Mouse (Mus musculus): ENCODE measurements around the gene Iqck. TPM values are rescaled to one million over a fixed set of nuclear protein-coding genes. Genes with fewer than 3 reads are reported as not detected.

Gene Iqck
- polyA plus RNA-seq, 2 experiments, result 0.22 to 0.40 TPM

DNA sequence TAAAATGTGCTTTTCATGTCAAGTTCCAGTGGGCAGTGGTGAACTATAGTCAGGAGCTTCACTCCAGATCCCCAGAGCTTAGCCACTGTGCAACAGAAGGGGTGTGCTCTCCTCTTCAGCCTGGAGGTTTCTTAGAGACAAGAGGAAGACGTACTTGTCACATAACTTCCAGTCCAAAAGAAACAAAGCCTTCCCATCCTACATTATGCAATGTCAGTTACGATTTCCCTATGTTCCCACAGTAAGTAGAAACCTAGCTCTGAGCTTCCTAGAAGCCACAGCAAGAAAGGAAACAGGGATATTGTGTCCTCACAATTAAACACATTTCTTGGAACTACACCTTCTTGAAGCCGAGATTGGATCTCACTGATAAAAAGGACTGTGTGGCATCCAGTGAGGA, 91.7 kb downstream of the Iqck start:
- DNase-seq (ENCODE audit: low read depth in 3 of 3, low spot score in 3 of 3) (no peak), ATAC-seq (ENCODE audit: insufficient read depth) (no peak)
- Histone ChIP-seq H3K27ac (no peak overlapping the region), H3K4me2 (ENCODE audit: low read depth) (no peak overlapping the region), H3K27me3 (ENCODE audit: control insufficient read depth, insufficient read depth, low read length) (no peaks in the 10 kb centered on the region), H3K9ac (replicated peaks) (no peak overlapping the region), H3K9me3 (ENCODE audit: control insufficient read depth, low read length) (no peaks in the 10 kb centered on the region), H3K36me3 (replicated peaks; ENCODE audit: control insufficient read depth, insufficient read depth, low read depth) (no peaks in the 10 kb centered on the region), H3K4me1 (replicated peaks; ENCODE audit: control insufficient read depth in 2 of 2, insufficient read depth in 2 of 2, low read length in 1 of 2) (peaks cover 0 to 6% of the 10 kb centered on the region in 2 experiments; a peak in 2 of 4 replicates), H3K4me3 (ENCODE audit: insufficient read depth in 1 of 2, low read depth in 2 of 2, low read length in 2 of 2) (no peak overlapping the region)
- TF ChIP-seq CTCF (IDR thresholded peaks at IDR 0.05; ENCODE audit: low read depth), result no peak
- TF ChIP-seq EP300 (IDR thresholded peaks at IDR 0.05; ENCODE audit: low read depth), result no peak
- WGBS (ENCODE audit: insufficient replicate concordance), result 33% methylated on average over 3 of the region's 3 CpGs

DNA sequence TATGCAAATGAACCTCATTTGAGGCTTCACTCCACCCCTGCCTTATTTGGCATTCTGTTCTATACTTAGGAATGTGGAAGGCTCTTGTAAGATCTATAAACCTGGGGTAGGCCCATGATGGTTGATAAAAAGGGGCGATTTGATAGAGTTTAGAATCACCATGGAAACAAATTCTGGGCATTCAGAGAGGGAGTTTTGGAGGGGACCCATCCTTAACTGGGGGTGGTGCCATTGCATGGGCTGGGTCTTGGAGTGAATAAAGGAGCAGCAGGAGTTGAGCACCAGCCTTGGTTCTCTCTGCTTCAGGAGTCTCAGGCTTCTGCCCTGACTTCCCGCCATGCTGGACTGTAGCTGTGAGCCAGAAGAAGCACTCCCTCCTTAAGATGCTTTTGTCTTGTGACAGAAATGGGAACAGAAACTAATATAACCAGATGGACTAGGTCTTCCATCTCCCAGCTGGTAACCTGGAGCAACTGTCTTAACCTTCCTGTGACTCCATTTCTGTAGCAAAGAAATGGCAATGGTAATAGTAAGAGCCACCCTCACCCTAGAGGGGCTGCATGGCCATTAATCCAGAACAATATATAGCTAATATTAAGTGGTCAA, 93.2 kb downstream of the Iqck start:
- H3K36me3 ChIP-seq (replicated peaks; ENCODE audit: control insufficient read depth, insufficient read depth, low read depth), result no peaks in the 10 kb centered on the region
- H3K4me3 ChIP-seq (ENCODE audit: insufficient read depth in 1 of 2, low read depth in 2 of 2, low read length in 2 of 2), result no peak overlapping the region
- DNase-seq (ENCODE audit: low read depth in 3 of 3, low spot score in 3 of 3), result no peak
- H3K27me3 ChIP-seq (ENCODE audit: control insufficient read depth, insufficient read depth, low read length), result no peaks in the 10 kb centered on the region
- no peaks in the 10 kb centered on the region for H3K9me3 ChIP-seq (ENCODE audit: control insufficient read depth, low read length)
- H3K27ac ChIP-seq, result no peak overlapping the region
- no peak for ATAC-seq (ENCODE audit: insufficient read depth)
- TF ChIP-seq EP300 (IDR thresholded peaks at IDR 0.05; ENCODE audit: low read depth) (no peak), CTCF (IDR thresholded peaks at IDR 0.05; ENCODE audit: low read depth) (no peak)
- no peak overlapping the region for H3K9ac ChIP-seq (replicated peaks)
- 43% methylated on average over 2 of the region's 2 CpGs for WGBS (ENCODE audit: insufficient replicate concordance)
- no peak overlapping the region for H3K4me2 ChIP-seq (ENCODE audit: low read depth)
- H3K4me1 ChIP-seq (replicated peaks; ENCODE audit: control insufficient read depth in 2 of 2, insufficient read depth in 2 of 2, low read length in 1 of 2), result no peaks in the 10 kb centered on the region

DNA sequence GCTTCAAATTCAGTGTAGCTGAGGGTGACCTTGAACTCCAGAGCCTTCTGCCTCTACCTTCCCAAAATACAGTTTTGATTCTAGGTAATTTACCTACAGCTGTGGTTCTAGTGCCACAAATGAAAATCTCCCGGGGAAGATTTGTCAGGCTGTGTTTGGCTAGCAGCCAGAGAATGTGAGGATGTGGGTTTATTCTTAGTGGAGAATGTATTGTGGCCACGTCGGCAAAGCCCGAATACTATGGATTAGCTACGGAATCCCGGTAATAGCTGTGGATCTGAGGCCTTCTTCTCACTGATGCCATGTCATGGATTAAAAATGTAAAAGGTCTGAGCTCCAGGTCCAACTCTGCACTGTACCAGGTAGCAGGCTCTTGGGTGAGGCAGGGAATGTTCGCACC, 94.2 kb downstream of the Iqck start:
- WGBS (ENCODE audit: insufficient replicate concordance), result 65% methylated on average over 7 of the region's 7 CpGs
- no peak overlapping the region for H3K4me3 ChIP-seq (ENCODE audit: insufficient read depth in 1 of 2, low read depth in 2 of 2, low read length in 2 of 2)
- ATAC-seq (ENCODE audit: insufficient read depth), result no peak
- no peaks in the 10 kb centered on the region for H3K9me3 ChIP-seq (ENCODE audit: control insufficient read depth, low read length)
- DNase-seq (ENCODE audit: low read depth in 3 of 3, low spot score in 3 of 3), result no peak
- no peaks in the 10 kb centered on the region for H3K4me1 ChIP-seq (replicated peaks; ENCODE audit: control insufficient read depth in 2 of 2, insufficient read depth in 2 of 2, low read length in 1 of 2)
- no peak overlapping the region for H3K9ac ChIP-seq (replicated peaks)
- no peaks in the 10 kb centered on the region for H3K27me3 ChIP-seq (ENCODE audit: control insufficient read depth, insufficient read depth, low read length)
- TF ChIP-seq CTCF (IDR thresholded peaks at IDR 0.05; ENCODE audit: low read depth) (no peak), EP300 (IDR thresholded peaks at IDR 0.05; ENCODE audit: low read depth) (no peak)
- H3K4me2 ChIP-seq (ENCODE audit: low read depth), result no peak overlapping the region
- H3K27ac ChIP-seq, result no peak overlapping the region
- no peaks in the 10 kb centered on the region for H3K36me3 ChIP-seq (replicated peaks; ENCODE audit: control insufficient read depth, insufficient read depth, low read depth)

DNA sequence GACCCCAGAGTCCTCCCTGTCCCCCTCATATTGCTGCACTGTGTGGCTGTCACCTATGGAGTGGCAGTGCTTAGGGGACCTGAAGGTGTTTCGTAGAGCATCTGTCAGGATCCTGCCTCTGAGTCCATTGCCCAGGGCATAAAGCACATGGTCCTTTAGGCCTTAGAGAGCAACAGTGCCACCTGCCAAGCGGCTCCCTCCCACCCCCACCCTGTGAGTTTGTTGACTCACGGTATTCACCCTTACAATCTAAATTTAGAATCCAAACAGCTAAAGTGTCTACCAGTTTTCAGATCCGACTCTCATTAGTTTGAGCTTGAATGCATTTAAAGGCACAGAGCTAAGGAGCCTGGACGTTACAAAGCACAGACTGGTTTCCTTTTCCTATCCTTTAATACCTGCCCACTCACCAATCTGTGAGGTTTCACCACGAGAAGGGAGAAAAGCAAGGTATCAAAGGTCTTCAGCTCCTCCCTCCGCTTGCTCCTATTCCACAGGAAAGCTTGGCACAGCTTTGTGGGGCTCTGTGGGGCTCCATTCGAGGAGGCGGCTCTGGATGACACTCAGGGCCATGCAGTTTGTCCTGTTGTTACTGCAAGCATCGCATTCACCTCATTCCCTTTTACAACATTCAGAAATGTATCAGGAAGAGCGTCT, 98.2 kb downstream of the Iqck start:
- ATAC-seq (ENCODE audit: insufficient read depth) (no peak), DNase-seq (ENCODE audit: low read depth in 3 of 3, low spot score in 3 of 3) (no peak)
- H3K9ac ChIP-seq (replicated peaks), result no peak overlapping the region
- H3K27ac ChIP-seq, result no peak overlapping the region
- H3K36me3 ChIP-seq (replicated peaks; ENCODE audit: control insufficient read depth, insufficient read depth, low read depth), result no peaks in the 10 kb centered on the region
- H3K4me2 ChIP-seq (ENCODE audit: low read depth), result no peak overlapping the region
- no peaks in the 10 kb centered on the region for H3K4me1 ChIP-seq (replicated peaks; ENCODE audit: control insufficient read depth in 2 of 2, insufficient read depth in 2 of 2, low read length in 1 of 2)
- no peak for TF ChIP-seq CTCF (IDR thresholded peaks at IDR 0.05; ENCODE audit: low read depth)
- no peak for TF ChIP-seq EP300 (IDR thresholded peaks at IDR 0.05; ENCODE audit: low read depth)
- H3K4me3 ChIP-seq (ENCODE audit: insufficient read depth in 1 of 2, low read depth in 2 of 2, low read length in 2 of 2), result no peak overlapping the region
- H3K27me3 ChIP-seq (ENCODE audit: control insufficient read depth, insufficient read depth, low read length), result no peaks in the 10 kb centered on the region
- no peaks in the 10 kb centered on the region for H3K9me3 ChIP-seq (ENCODE audit: control insufficient read depth, low read length)
- WGBS (ENCODE audit: insufficient replicate concordance), result 57% methylated on average over 11 of the region's 11 CpGs

DNA sequence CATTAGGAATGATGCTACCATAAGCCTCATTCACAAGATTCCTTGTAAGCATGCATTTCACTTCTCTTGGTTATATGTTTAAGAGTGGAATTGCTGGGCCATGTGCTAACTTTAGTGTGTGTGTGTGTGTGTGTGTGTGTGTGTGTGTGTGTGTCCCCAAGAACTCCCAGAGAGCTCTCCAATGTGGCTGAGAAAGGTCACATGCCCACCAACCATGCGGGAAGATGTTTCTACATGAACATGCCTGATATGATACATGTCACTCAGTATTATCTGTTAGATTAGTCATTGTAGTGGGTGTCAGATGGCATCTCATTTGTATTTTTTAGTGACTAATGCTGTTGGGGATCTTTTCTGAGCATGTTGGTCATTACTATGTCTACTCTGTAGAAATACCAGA, 99.4 kb downstream of the Iqck start:
- H3K9me3 ChIP-seq (ENCODE audit: control insufficient read depth, low read length), result no peaks in the 10 kb centered on the region
- H3K4me3 ChIP-seq (ENCODE audit: insufficient read depth in 1 of 2, low read depth in 2 of 2, low read length in 2 of 2), result no peak overlapping the region
- H3K4me1 ChIP-seq (replicated peaks; ENCODE audit: control insufficient read depth in 2 of 2, insufficient read depth in 2 of 2, low read length in 1 of 2), result no peaks in the 10 kb centered on the region
- H3K36me3 ChIP-seq (replicated peaks; ENCODE audit: control insufficient read depth, insufficient read depth, low read depth), result no peaks in the 10 kb centered on the region
- no peak for ATAC-seq (ENCODE audit: insufficient read depth)
- H3K4me2 ChIP-seq (ENCODE audit: low read depth), result no peak overlapping the region
- H3K27me3 ChIP-seq (ENCODE audit: control insufficient read depth, insufficient read depth, low read length), result no peaks in the 10 kb centered on the region
- no peak for TF ChIP-seq CTCF (IDR thresholded peaks at IDR 0.05; ENCODE audit: low read depth)
- no peak for TF ChIP-seq EP300 (IDR thresholded peaks at IDR 0.05; ENCODE audit: low read depth)
- no peak overlapping the region for H3K9ac ChIP-seq (replicated peaks)
- H3K27ac ChIP-seq, result no peak overlapping the region
- DNase-seq (ENCODE audit: low read depth in 3 of 3, low spot score in 3 of 3), result no peak
- WGBS (ENCODE audit: insufficient replicate concordance), result 51% methylated on average over 1 of the region's 1 CpGs

All from liver, embryonic 14.5 days (tissue).